Mouse (Mus musculus): ENCODE data around the gene Frmd6. TPM values are rescaled to one million over a fixed set of nuclear protein-coding genes. Genes with fewer than 3 reads are reported as not detected.

The Frmd6 gene
- 33.5 and 34.9 TPM in 2 replicates for polyA plus RNA-seq (2015; fragmentation: Nextera tagmentation; extraction: Ambion mirVana)

DNA sequence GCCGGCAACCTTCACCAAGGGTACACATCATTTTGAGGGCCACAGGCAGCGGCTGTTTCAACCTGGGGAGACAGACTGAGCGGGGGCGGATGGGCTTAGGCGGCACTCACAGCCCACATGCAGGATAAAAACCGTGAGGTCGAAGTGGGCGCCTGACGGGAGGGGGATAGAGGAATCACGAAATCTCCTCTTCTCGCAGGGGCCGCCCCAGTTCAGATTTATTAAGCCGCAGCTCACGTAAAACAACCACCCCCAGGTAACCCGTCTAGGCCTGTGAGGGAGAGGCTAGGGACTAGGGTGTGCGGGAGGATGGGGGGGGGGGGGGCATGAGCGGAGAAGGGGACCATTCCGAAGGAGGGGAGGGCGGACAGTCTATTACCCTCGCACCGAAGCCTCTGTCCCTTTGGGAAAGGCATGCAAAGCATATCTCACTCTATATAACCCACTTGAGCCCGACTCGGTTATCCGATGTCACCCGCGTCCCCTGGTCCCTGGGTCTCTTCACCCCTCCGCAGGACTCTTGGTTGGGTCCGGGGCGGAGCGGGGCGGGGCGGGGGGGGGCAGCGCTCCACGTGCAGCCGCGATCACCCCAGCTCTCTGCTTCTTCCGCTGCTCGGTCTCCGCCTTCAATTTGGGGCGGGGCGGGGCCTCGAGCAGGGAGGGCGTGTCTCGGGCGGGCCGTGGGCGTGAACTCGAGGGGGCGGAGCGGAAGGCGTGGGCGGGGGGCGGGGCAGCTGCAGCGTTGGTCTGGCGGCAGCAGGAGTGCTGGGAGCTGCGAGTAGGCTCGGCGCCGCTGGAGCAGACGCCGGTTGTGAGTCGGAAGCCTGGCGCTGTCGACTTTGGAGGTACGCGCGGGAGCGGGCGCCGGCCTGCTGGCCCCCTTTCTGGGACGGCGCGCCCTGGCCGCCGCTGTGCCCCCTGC is at the start of gene Frmd6:
Gene Frmd6 (plus strand): TSS at position 786 of the 922 bp plus-strand sequence.
- Histone ChIP-seq H3K4me1 (peaks cover 18% of the 10 kb centered on the region; the same call in 1 of the 2 replicates), H3K9me3 (no peaks in the 10 kb centered on the region), H3K9ac (peak within 1 kb of the TSS; percentile 95), H3K27me3 (no peaks in the 10 kb centered on the region), H3K27ac (peak within 1 kb of the TSS; percentile 100), H3K4me2 (peak within 1 kb of the TSS; percentile 77), H3K36me3 (no peaks in the 10 kb centered on the region), H3K4me3 (peak within 1 kb of the TSS; percentile 91)
- under 1% methylated on average over 67 of the region's 75 CpGs for WGBS
- peak; percentile 94 for ATAC-seq (ENCODE audit: borderline replicate concordance, extremely low read depth, low FRiP score, low TSS enrichment)

DNA sequence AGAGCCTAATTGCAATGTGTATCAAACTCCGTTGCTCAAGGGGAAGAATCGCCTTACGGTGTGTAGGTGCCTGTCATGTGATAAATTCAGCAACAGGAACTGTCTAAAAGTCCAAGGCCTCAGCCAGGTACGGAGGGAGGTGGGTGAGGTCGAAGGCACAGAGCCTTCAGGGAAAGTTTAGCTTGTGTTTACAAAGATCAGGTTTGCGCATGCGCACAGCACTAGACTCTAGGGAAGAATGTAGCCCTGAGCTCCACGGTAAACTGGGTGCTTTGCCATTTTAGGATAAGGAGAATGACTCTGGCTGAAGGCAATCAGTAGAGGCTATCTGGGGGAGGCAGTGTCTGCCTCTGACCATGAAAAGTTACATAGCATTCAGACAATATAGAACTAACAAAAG is 49.7 kb upstream of the Frmd6 start:
- H3K4me1 ChIP-seq, result peaks cover 30% of the 10 kb centered on the region
- H3K36me3 ChIP-seq, result no peaks in the 10 kb centered on the region
- no peak for ATAC-seq (ENCODE audit: borderline replicate concordance, extremely low read depth, low FRiP score, low TSS enrichment)
- H3K9ac ChIP-seq, result no peak overlapping the region
- no peak overlapping the region for H3K4me3 ChIP-seq
- H3K4me2 ChIP-seq, result no peak overlapping the region
- no peaks in the 10 kb centered on the region for H3K9me3 ChIP-seq
- H3K27ac ChIP-seq, result no peak overlapping the region
- WGBS, result 67% methylated on average over 8 of the region's 8 CpGs
- H3K27me3 ChIP-seq, result no peaks in the 10 kb centered on the region

DNA sequence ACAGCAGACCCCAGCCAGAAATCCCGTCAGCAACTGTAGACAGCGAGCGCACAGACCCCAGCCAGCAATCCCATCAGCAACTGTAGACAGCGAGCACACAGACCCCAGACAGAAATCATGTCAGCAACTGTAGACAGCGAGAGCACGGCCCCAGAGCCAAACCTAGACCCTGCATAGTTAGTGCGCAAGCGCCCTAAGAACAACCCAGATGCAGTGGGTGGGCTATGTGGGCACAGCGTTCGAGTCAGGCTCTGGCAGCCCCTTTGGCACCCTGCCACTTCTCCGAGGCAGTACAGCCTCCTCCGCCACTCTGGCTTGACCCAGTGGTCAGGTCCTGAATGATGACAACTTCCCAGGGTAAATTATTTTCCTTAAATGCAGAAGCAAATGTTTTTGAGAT is 48.6 kb upstream of the Frmd6 start:
- Histone ChIP-seq H3K27ac (no peak overlapping the region), H3K9ac (no peak overlapping the region)

DNA sequence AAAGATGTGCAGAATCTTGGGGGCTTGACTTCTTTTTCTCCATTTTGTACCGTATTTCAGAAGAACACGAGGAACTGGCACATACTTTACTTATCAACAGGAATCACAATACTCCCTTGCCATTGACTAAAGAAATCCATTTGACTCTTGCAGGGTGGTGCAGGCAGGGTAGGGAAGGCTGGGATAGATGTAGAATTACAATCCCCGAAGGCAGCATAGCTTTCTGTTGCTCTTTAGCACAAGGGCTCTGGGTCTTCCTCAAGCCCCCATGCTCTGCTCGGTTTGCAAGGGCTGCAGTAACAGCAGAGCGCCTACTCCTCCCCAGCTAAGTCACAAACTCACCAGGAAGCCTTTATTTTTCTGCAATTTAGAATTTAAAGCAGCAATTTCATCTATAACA is 47.8 kb upstream of the Frmd6 start:
- no peaks in the 10 kb centered on the region for H3K36me3 ChIP-seq
- H3K9ac ChIP-seq, result no peak overlapping the region
- H3K4me1 ChIP-seq, result peaks cover 30% of the 10 kb centered on the region
- no peaks in the 10 kb centered on the region for H3K27me3 ChIP-seq
- 68% methylated on average over 5 of the region's 5 CpGs for WGBS
- H3K4me2 ChIP-seq, result no peak overlapping the region
- no peak overlapping the region for H3K27ac ChIP-seq
- H3K4me3 ChIP-seq, result no peak overlapping the region
- H3K9me3 ChIP-seq, result no peaks in the 10 kb centered on the region
- no peak for ATAC-seq (ENCODE audit: borderline replicate concordance, extremely low read depth, low FRiP score, low TSS enrichment)

More for the DNA sequence above, 48.6 kb upstream of the Frmd6 start:
- no peaks in the 10 kb centered on the region for H3K27me3 ChIP-seq
- H3K4me2 ChIP-seq, result 0 out of 2 replicates have a peak overlapping the region, but pooled peaks have one; percentile 3
- no peak overlapping the region for H3K4me3 ChIP-seq
- no peak for ATAC-seq (ENCODE audit: borderline replicate concordance, extremely low read depth, low FRiP score, low TSS enrichment)
- no peaks in the 10 kb centered on the region for H3K9me3 ChIP-seq
- WGBS, result 59% methylated on average over 12 of the region's 12 CpGs
- peaks cover 30% of the 10 kb centered on the region for H3K4me1 ChIP-seq
- no peaks in the 10 kb centered on the region for H3K36me3 ChIP-seq

GRCm38 (mm10) chr12:70777866-70778265 is 47.4 kb upstream of the Frmd6 start:
- ATAC-seq (ENCODE audit: borderline replicate concordance, extremely low read depth, low FRiP score, low TSS enrichment), result no peak
- Histone ChIP-seq H3K9me3 (no peaks in the 10 kb centered on the region), H3K9ac (no peak overlapping the region), H3K4me3 (no peak overlapping the region), H3K36me3 (no peaks in the 10 kb centered on the region), H3K27me3 (no peaks in the 10 kb centered on the region), H3K4me1 (peaks cover 32% of the 10 kb centered on the region), H3K4me2 (no peak overlapping the region), H3K27ac (no peak overlapping the region)

GRCm38 (mm10) chr12:70778271-70778670 is 47.0 kb upstream of the Frmd6 start:
- ATAC-seq (ENCODE audit: borderline replicate concordance, extremely low read depth, low FRiP score, low TSS enrichment), result no peak
- no peak overlapping the region for H3K9ac ChIP-seq
- no peak overlapping the region for H3K27ac ChIP-seq
- peaks cover 35% of the 10 kb centered on the region for H3K4me1 ChIP-seq
- no peak overlapping the region for H3K4me2 ChIP-seq
- H3K36me3 ChIP-seq, result no peaks in the 10 kb centered on the region
- WGBS, result 72% methylated on average over 2 of the region's 2 CpGs
- no peaks in the 10 kb centered on the region for H3K9me3 ChIP-seq
- no peaks in the 10 kb centered on the region for H3K27me3 ChIP-seq
- H3K4me3 ChIP-seq, result no peak overlapping the region

GRCm38 (mm10) chr12:70778724-70779123 is 46.6 kb upstream of the Frmd6 start:
- no peak overlapping the region for H3K27ac ChIP-seq
- no peak overlapping the region for H3K4me3 ChIP-seq
- no peak overlapping the region for H3K9ac ChIP-seq
- H3K9me3 ChIP-seq, result no peaks in the 10 kb centered on the region
- WGBS, result 43% methylated on average over 3 of the region's 3 CpGs
- peaks cover 34% of the 10 kb centered on the region for H3K4me1 ChIP-seq
- no peaks in the 10 kb centered on the region for H3K36me3 ChIP-seq
- H3K4me2 ChIP-seq, result no peak overlapping the region
- no peaks in the 10 kb centered on the region for H3K27me3 ChIP-seq
- no peak for ATAC-seq (ENCODE audit: borderline replicate concordance, extremely low read depth, low FRiP score, low TSS enrichment)

- Histone ChIP-seq H3K27ac (no peak overlapping the region), H3K4me3 (no peak overlapping the region), H3K36me3 (no peaks in the 10 kb centered on the region), H3K9ac (no peak overlapping the region), H3K4me2 (peak overlapping the region; percentile 6; the same call in 1 of the 2 replicates), H3K9me3 (no peaks in the 10 kb centered on the region), H3K27me3 (no peaks in the 10 kb centered on the region), H3K4me1 (peaks cover 16% of the 10 kb centered on the region)
- ATAC-seq (ENCODE audit: borderline replicate concordance, extremely low read depth, low FRiP score, low TSS enrichment), result no peak
- WGBS, result 37% methylated on average over 9 of the region's 9 CpGs
Observed at GRCm38 (mm10) chr12:70783049-70783448, 42.3 kb upstream of the Frmd6 start.

GRCm38 (mm10) chr12:70783475-70784239 is 41.7 kb upstream of the Frmd6 start:
- 28% methylated on average over 22 of the region's 22 CpGs for WGBS
- no peaks in the 10 kb centered on the region for H3K9me3 ChIP-seq
- H3K36me3 ChIP-seq, result no peaks in the 10 kb centered on the region
- H3K4me1 ChIP-seq, result peaks cover 16% of the 10 kb centered on the region
- no peaks in the 10 kb centered on the region for H3K27me3 ChIP-seq
- H3K27ac ChIP-seq, result no peak overlapping the region
- no peak overlapping the region for H3K4me3 ChIP-seq
- no peak overlapping the region for H3K9ac ChIP-seq
- H3K4me2 ChIP-seq, result peak overlapping the region; percentile 6; the same call in 1 of the 2 replicates
- peak; percentile 65; the same call in 1 of the 2 replicates for ATAC-seq (ENCODE audit: borderline replicate concordance, extremely low read depth, low FRiP score, low TSS enrichment)

DNA sequence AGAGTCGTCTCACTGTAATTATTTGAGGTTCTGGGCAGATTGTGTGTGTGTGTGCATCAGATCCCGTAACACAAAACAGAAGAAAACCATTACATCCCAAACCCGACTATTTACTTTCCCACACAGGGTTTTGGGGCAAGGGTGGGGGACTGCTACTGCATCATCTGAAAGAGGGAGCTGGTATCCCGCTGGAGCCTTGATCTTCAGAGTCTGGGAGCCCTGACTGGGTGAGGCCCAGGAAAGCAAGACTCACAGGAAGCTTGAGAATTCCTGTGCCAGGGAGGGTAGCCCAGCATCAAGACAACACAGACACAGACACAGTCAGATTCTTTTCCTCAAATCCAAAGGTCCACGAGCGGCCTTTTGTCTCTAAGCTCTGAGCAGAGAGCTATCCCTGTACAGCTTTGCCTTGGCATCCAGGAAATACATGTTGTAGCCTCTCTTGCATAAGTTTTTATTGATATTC is 41.0 kb upstream of the Frmd6 start:
- no peak overlapping the region for H3K9ac ChIP-seq

GRCm38 (mm10) chr12:70789341-70789740 is 36.0 kb upstream of the Frmd6 start:
- Histone ChIP-seq H3K4me3 (no peak overlapping the region), H3K36me3 (no peaks in the 10 kb centered on the region), H3K9me3 (no peaks in the 10 kb centered on the region), H3K27me3 (no peaks in the 10 kb centered on the region), H3K27ac (no peak overlapping the region), H3K9ac (no peak overlapping the region), H3K4me2 (no peak overlapping the region), H3K4me1 (peaks cover under 1% of the 10 kb centered on the region; the same call in 1 of the 2 replicates)
- 78% methylated on average over 6 of the region's 6 CpGs for WGBS
- no peak for ATAC-seq (ENCODE audit: borderline replicate concordance, extremely low read depth, low FRiP score, low TSS enrichment)

More for the DNA sequence above, 41.0 kb upstream of the Frmd6 start:
- Histone ChIP-seq H3K4me2 (0 out of 2 replicates have a peak overlapping the region, but pooled peaks have one; percentile 6), H3K36me3 (no peaks in the 10 kb centered on the region), H3K4me3 (no peak overlapping the region), H3K27me3 (no peaks in the 10 kb centered on the region), H3K9me3 (no peaks in the 10 kb centered on the region), H3K4me1 (peaks cover 16% of the 10 kb centered on the region), H3K27ac (no peak overlapping the region)
- WGBS, result 39% methylated on average over 6 of the region's 6 CpGs
- ATAC-seq (ENCODE audit: borderline replicate concordance, extremely low read depth, low FRiP score, low TSS enrichment), result no peak
